Mouse (Mus musculus): ENCODE results near the gene Zranb3.

- no peak for TF ChIP-seq CTCF (IDR thresholded peaks at IDR 0.05; ENCODE audit: extremely low read depth, insufficient read depth, insufficient read length, insufficient replicate concordance)
- no peak for TF ChIP-seq POLR2A (IDR thresholded peaks at IDR 0.05; ENCODE audit: low read depth, low read length)
Measured at GRCm38 (mm10) chr1:128013698-128014386, 89.0 kb downstream of the Zranb3 start.
